Mouse (Mus musculus) heart, postnatal 4 days (tissue): ENCODE measurements at regions not wholly inside any gene's neighbourhood (a gene's known extent, or its start where the extent isn't known, plus 50 kb on each side); places are given as distances from the start of the nearest gene placed in this dataset.
"Not testable (repeated sequence)": the region's sequence is repeated elsewhere in the genome, so short reads cannot be mapped to it uniquely, and the experiment has no call there.

Experiments used
- DNase-seq: peaks from one replicate; pipeline ENCODE4 v3.0.0; 2021

GRCm38 (mm10) chr14:48607131-48607530 is 66.5 kb downstream of the Otx2 start:
- DNase-seq: no peak

DNA sequence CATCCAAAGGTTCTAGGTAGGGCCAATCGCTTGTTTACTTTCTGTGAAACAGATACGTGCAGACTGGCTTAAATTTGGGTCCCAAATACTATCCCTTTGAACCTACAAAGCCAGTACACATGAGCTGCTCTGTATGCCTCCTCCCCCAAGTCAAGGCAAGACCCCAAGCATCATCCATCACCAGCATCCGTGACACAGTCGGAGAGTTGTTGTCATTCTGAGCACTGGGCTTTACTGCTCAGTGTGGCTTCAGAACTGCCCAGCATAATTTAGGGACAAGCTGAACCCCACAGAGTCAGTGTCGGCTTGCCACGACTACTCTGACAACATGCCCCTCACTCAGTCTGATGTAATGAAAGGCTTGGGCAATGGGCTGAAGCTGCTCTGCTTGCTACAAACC is 70.1 kb downstream of the Otx2 start:
- DNase-seq: no peak

DNA sequence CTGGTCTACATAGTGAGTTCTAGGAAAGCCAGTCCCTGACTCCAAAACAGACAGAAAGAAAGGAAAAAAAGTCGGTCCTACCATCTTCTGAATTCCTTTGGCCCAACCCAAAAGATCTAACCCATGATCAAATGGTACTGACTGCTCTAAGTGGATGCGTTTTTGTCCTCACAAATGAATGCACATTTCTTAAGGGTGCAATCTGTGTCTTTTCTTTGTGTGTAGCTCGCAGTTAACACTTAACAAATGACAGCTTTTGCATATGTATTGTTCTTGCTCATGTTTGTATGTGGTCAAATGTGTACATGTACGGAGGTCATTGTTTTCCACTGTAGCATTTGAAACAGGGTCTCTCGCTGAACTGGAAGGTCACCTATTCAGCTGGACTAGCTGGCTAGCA is 79.3 kb downstream of the Otx2 start:
- no peak for DNase-seq

- DNase-seq: no peak
Measured at GRCm38 (mm10) chr14:48593363-48593762, 80.3 kb downstream of the Otx2 start.

GRCm38 (mm10) chr14:48591483-48592230 is 82.0 kb downstream of the Otx2 start:
- DNase-seq: no peak

GRCm38 (mm10) chr14:48590426-48590825 is 83.2 kb downstream of the Otx2 start:
- peak; percentile 16 for DNase-seq

DNA sequence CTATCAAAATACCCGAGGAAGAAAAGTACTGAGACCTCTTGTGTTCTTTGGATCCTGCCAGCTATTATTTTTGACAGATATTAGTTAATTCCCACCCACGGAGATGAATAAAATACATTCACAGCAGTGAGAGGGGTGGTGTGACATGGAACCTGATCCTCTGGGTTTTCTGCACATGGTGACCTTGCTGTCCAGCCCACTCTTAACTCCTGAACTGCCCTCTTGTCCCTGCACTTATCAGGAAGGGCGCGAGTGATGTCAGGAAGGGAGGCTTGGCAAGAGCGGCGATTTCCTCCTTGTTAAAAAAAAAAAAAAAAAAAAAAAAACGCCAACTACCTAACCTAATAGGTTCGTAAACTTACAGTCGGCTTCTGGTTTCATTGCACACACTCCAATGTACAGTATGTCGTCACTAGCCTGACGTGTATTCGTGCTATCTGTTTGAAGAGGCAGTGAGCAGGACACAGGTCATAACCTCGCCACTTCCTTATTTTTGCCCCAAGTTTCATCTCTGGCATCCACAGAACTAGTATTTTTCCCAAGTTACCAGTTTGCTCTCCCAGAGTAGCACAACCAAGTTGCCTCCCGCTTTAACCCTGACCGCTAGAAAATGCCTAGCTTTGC is 83.8 kb downstream of the Otx2 start:
- peak; percentile 8 for DNase-seq

GRCm38 (mm10) chr14:48585820-48586219 is 87.8 kb downstream of the Otx2 start:
- no peak for DNase-seq

GRCm38 (mm10) chr14:48584571-48584970 is 89.0 kb downstream of the Otx2 start:
- DNase-seq: no peak

GRCm38 (mm10) chr14:48583516-48583915 is 90.1 kb downstream of the Otx2 start:
- no peak for DNase-seq

DNA sequence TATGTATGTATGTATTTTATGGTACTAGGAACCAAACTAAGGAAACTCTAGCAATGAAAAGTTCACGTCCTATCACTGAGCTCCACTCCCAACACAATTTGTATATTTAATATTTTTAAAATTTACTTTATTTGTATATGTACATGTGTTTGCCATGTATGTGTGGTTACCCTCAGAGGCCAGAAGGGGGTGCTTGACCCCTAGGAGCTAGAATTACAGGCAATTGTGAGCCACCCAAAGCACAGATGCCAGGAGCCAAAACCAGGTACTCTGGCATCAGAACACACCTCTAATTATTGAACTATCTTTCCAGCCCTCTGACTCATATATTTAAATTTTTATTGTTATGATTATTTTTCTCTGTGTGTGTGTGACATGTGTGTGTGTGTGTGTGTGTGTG is 91.5 kb downstream of the Otx2 start:
- DNase-seq: no peak

DNA sequence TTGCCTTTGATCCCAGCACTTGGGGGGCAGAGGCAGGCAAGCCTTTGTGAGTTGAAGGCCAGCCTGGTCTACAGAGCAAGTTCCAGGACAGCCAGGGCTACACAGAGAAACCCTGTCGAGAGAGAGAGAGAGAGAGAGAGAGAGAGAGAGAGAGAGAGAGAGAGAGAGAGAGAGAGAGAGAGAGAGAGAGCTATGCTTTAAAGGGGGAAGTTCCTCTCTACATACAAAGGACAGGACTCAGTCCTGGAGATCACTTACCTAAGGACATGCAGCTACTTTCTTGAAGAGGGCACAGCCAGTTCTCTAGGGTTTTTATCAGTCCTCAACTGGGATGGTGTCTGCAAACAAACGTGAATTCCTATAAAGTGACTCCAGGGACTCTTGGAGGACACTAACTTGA is 92.3 kb downstream of the Otx2 start:
- DNase-seq: not testable (repeated sequence)

- DNase-seq: no peak
Measured at GRCm38 (mm10) chr14:48580396-48580795, 93.2 kb downstream of the Otx2 start.

DNA sequence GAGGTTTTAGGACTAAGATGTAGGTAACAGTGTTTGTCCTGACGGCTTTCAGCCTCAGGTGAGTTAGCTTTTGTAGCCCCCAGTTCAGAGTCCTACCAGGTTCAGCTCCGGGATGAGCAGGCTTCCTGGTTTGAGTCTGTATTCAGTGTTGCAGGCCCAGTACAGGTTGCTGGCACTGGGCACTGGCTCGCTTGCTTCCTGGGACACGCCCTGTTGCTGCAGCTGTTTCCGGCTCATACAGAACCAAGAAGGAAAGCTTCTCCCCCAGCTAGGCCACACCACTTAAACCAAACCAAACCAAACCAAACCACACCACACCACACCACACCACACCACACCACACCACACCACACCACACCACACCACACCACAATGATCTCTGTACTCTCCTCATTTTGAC is 93.6 kb downstream of the Otx2 start:
- DNase-seq: no peak
